Mouse (Mus musculus): ENCODE measurements around the gene Ube2r2.
A peak's percentile ranks its signal among the peaks of the same experiment; 100 is the strongest.

The Ube2r2 gene

DNA sequence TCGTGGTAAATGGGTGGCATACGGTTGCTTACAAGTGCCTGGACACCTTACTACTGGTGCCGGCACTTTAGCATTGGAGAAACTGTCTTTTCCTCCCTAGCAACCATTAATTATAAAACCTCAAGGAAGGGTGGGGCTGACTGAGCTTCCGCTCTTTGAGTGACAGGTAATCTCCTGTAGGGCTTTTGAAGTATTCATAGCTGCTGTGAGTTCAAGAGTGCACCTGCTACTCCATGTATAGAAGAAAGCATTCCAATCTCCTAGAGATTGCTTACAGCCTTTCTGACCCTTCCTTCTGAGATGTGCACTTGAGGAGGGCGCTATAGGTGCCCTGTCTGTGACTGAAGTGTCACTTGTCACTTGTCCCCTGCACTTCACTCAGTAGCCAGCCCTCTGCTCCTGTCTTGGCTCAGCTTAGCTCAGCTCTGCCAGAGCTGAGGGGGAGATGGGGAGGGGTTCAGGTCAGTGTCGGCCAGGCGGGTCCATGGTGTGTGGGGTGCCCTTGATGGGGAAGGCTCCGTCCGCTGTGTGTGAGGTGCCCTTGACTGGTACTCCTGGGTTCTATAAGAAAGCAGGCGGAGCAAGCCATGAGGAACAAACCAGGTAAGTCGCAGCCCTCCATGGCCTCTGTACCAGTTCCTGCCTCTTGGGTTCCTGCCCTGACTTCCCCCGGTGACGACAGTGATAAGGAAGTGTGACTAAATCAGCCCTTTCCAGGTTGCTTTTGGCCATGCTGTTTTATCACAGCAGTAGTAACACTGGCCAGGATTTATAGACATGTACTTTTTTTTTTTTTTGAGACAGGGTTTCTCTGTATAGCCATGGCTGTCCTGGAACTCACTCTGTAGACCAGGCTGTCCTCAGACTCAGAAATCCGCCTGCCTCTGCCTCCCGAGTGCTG is 44.5 kb downstream of the Ube2r2 start:
- no peak for DNase-seq (ENCODE audit: low spot score in 2 of 2)

DNA sequence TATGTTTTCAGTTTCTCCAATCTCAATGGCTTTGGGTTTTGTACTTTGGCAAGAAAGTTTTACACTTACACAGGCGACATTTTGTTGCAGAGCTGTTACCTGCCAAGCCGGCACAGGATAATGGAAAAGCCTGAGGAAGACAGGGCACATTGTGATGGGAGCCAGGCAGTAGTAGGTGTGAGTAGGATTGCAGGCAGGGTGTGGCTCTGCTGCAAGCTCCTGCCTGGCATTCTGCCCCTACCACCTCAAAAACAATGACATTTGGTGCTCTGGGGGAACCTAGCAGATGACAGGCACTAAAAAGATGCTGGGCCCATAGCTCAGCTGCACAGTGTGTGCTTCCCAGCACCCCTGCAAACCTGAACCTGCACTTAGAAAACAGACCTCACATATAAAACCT is 54.3 kb downstream of the Ube2r2 start:
- DNase-seq (ENCODE audit: low spot score in 2 of 2) = no peak

DNA sequence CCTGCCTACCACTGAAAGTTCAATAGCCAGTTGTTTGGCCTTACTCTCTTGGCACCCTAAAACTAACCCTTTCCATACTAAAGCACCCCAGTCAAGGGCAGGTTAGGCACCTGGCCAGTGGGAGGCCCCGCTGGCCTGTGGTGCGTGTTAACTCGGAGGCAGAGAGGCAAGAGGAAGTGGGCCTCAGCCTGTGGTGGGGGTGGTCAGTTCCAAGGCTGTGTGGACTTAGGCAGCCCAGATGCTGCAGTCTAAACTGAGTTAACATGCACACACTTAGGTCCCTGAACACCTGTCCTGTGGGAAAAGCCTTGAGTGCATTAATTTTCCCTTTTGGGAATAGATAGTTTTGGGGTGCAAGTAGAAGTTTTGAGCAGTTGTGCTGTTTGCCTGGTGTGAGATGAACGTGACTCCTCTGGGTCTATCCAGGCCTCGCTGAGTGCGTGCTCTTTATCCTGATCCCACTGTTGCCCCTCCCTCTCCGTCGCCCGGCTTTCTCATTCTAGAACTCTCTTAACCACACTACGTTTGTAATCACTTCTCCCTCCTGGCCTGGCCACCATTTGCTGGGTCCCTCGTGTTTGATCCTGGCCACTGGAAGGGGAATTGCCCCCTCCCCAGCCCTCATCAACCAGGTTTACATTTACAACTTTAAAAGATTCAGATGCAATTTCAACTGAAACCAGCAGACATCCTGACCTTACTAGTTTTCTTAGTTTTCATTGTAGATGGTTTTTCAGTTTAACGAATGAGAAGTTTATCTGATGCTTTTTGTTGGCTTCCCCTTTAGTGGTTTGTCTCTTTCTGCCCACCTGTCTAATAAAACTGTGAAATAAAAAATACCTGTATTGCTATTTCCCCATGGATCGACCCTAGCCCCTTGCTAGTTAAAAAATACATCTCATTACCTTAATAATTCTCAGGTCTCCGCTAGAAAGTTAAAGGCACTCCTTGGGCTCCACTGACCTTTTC is 57.3 kb downstream of the Ube2r2 start:
- no peak for DNase-seq (ENCODE audit: low spot score in 2 of 2)

DNA sequence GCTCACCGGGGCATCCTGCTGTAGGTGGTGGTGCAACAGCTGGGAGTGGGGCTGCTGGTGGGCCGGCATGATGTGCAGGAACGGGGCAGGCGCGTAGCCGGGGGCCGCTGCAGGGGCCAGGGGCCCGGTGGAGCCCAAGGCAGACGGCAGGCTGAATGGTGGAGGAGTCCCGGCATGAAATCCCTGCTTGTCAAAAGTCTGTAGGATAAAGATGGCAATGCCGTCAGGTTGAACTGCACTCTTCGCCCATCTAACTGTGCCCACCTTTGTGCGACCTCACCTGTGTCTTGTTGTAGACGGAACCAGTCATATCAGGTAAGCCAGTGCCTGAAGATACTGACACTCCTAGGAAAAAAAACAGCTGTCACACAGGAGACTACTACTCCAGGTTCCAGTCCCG is 59.8 kb downstream of the Ube2r2 start:
- DNase-seq (ENCODE audit: low spot score in 2 of 2) = no peak

DNA sequence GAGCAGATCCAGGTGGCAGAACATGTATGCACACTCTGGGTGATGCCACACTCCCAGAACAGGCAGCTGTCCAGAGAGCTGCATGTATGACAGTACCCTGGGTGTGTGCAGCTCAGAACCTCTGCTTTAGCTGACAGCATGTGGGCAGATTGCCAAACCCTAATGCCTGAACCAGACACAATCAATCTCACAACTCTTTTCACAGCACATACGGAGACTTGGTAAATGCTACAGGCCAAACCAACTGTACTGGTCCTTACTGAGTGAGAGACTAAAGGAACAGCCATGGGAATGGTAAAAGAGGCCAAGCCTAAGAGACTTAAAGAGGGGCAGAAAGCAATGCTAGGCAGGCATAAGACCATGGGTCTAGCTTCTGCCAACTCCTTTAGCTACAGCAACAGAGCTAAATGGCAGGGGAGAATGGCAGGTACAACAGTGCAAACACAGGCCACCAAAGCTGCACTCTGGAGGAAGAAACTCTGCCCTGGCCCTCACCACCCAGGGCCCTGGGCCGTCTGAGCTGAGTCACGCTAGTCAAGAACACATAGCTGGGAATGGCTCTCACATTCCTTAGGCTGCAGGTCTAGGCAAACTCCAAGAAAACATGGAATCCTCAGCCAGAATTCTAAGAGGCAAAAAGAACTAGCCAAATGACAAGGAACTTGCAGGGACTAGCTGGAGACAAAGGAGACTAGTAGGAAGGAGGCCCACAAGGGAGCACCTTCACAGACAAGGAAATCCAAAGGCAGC is 61.5 kb downstream of the Ube2r2 start:
- no peak for DNase-seq (ENCODE audit: low spot score in 2 of 2)

DNA sequence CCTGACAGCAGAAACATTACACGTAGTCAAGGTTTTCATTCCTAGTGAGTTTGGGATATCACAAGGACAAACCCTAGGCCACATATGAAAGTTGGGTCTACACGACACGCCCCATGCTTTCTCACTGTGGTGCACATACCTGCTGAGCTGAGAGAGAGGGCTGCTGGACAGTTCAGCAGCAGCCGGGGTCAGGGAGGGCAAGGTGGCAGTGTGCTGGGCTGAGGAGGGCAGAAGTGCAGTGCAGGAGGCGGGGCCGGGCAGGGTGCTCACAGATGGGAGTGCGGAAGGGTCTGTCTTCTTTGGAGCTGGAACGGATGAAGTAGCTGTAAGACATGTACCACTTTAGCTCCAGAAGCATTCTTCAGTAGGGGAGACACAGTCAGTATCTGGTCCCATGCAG is 66.6 kb downstream of the Ube2r2 start:
- DNase-seq (ENCODE audit: low spot score in 2 of 2) = no peak

DNA sequence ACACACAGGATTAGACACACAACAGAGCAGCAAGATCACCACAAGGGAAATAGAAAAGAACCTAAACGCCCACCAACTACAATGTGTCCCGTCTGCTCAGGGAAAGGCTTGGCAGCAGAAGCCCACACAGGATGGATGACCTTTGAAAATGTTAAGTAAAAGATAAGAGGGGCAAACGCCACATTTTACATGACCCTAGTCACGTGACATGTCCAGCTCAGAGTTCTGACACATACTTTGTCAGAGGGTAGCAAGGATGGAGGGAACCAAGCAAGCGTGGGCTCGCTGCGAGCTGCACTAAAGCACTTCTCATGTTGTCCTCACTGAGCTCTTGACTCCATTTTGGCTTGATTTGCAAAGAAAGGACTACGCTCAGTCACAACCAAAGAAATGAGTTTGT is 70.2 kb downstream of the Ube2r2 start:
- DNase-seq (ENCODE audit: low spot score in 2 of 2) = no peak

DNA sequence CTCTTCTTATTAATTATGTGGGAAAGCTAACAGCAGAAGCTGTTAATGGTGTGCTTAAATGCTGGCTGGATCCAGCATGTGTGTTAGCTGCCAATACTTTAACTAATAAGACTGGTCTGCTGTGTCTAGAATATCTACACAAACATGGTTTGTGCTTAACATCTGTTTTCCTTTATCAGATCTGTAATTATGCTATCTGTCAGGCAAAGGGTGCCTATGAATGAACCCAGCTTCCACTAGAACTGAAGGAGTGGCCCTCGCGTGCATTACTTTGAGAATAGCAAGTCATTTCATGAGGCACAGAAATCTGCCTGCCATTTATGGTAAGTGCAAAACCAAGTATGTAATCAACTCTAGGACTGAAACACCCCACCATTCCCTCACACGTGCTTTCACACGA is 72.5 kb downstream of the Ube2r2 start:
- DNase-seq (ENCODE audit: low spot score in 2 of 2) = no peak

DNA sequence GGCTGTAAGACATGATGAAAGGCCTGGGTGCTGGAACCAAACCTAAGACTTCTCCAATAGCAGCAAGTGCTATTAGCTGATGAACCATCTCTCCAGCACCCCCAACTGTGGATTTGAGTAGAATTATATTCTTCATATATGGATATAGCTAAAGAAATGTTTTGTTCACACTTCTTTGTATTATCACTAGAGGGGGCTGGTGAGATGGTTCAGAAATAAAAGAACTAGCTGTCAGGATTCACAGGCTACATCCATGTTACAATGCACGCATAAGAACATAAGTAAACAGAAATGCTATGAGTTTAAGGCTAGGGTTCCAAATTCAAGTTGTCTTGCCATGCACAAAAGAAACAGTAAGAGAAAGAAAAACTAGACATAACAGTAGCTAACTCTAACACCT is 89.9 kb downstream of the Ube2r2 start:
- peak in 1 of 2 experiments; percentile 17 for DNase-seq (ENCODE audit: low spot score in 2 of 2)

DNA sequence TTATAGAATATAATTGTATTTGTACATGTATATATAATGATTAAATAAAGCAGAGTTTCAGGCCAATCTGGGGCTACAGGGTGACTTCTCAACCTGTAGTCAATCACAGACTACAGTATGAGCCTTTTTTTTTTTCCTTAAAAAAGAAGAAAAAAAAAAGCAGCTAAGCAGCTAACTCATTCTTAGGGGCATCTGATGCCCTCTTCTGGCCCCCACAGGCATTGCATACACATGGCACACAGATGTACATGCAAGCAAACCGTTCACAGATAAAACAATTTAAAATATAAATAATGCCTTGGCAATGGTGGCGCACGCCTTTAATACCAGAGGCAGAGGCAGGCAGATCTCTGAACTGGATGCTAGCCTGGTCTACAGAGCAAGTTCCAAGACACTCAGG is 90.8 kb downstream of the Ube2r2 start:
- DNase-seq (ENCODE audit: low spot score in 2 of 2) = peak; percentile 16 to 49

DNA sequence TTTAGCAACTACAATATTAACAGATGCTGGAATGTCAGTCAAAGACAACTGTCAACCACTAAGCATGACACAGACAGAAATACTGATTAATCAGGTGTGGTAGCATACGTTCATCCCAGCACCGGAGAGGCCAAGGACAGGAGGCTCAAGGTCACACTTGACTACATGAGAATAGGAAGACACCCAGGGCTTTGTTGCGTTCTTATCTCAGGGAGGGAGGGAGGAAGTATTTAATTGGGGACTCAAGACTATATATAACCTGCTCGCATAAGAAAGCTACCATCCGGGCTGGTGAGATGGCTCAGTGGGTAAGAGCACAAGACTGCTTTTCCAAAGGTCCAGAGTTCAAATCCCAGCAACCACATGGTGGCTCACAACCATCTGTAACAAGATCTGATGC is 100.1 kb downstream of the Ube2r2 start:
- no peak for DNase-seq (ENCODE audit: low spot score in 2 of 2)

DNA sequence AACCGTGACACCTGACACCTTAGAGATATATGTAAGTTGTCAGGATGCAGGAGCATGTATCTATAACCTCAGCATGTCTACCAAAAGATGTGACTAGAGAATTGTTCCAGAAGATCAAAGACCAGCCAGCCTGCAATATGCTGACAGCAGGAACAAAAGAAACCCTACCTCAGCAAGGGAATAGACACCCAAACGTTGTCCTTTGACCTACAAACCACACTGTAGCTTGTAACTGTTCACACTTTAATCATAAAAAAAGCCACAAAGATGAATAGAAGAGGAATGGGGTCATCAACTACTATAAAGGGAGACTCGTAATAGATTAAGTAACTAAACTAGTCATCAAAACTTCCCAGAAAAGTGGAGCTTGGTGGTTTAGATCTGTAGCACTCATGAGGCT is 105.4 kb downstream of the Ube2r2 start:
- DNase-seq (ENCODE audit: low spot score in 2 of 2) = no peak

Measured in thymus, postnatal 10 days (tissue).